Mouse (Mus musculus) cerebral cortex, adult 2 months (tissue): ENCODE measurements around the gene Npas3.

Source experiments
- WGBS: fragments of 180-500 bp; shearing (Covaris S2); methylation state at CpG from one replicate; pipeline ENCODE4 v1.1.7; 2018; 5-methylcytosine and 5-hydroxymethylcytosine counted together

The Npas3 gene

DNA sequence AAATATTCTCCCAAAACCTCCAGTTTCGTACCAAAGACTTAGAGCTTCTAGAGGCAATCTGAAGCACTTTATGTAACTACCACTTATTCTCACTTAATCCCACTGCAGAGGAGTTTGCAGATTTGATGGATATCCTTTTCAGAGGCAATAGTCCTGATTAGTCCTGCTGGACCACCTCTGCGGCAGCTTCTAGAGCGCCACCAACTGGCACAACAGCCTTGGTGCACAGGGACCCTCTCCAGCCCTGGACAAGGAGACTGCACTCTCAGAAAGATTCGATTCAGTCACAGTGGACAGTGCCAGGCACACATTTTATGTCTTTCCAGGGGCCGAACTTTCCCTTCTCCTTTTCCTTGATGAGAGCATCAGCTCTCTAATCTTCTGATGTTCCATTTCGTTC is 471.4 kb downstream of the Npas3 start:
- WGBS: 66% methylated on average over 6 of the region's 6 CpGs

DNA sequence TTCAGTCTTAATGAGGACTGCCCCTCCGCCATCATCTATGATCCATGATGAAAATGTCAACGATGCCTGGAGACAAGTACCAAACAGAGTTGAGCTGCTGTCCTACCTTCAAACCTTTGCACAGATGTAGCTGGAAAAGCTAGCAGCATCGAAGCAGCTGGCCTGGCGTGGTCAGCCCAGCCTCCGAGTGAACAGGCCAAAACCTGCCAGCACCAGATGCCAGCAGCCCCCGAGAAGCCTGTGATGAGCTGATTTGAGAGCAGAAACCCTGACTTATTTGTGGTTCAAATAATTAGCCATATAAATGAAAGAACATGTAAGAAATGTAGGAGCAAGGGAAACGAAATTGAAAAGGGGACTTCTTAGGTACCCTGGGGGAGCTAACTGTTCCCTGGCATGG is 473.7 kb downstream of the Npas3 start:
- 78% methylated on average over 7 of the region's 7 CpGs for WGBS

DNA sequence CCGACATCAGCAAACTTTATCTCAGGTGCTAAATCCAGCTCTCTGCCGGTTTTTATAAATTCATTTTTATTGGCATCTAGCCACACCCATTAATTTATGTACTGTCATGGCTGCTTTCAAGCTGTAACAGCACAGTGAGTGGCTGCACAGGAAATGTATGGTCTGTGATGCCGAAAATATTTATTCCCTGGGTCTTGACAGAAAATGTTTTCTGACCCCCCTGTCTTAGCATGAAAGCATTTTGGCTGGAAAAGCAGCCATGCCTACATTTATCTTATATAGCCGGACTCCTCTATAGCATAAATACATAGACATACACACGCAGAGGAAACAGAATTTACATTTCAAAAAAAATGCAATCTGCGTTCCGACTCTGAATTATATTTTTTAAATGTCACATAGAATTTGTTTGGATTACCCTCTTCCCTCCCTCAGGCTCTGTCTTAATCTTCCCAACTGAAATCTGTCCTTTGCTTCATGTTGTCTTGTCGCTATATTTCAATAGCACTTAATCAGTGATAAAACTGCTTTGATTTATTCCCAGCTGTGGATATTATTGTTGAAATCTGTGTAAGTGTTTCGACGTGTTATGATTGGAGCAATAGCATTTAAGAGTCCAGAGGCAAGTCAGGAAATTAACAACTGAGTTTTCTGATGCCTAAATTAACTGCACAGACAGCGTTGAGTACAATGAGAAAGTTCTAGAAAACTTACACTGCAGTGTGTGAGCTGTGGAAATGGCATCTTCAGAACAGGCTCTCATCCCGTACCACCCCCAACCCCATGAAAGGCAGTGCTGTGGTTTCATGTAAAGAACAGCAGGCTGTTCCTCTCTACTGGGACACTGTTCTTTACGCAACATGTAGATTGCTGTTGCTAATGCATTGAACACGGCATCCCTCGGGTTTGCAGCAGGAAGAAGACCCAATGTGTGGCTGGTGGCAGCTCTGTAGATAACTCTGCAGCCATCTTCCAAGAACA is 474.5 kb downstream of the Npas3 start:
- 89% methylated on average over 15 of the region's 15 CpGs for WGBS

DNA sequence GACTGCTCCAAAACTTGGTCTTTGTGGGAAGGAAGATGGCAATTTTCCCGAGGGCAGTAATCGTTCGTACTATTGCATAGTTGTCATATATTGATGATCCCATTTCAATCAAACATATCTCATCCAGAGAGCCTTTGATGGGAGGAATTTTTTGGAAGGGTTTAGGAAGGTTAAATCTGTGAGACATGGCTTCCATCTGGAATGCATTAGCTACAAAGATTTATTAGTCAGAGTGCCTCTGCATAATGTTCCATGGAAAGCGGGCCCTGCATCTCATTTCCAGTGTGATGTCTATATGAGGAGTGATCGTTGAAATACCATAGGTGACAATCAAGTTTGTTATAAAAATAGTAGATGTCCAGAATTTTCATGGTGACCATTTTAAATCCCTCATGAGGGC is 480.8 kb downstream of the Npas3 start:
- WGBS: 92% methylated on average over 5 of the region's 5 CpGs

DNA sequence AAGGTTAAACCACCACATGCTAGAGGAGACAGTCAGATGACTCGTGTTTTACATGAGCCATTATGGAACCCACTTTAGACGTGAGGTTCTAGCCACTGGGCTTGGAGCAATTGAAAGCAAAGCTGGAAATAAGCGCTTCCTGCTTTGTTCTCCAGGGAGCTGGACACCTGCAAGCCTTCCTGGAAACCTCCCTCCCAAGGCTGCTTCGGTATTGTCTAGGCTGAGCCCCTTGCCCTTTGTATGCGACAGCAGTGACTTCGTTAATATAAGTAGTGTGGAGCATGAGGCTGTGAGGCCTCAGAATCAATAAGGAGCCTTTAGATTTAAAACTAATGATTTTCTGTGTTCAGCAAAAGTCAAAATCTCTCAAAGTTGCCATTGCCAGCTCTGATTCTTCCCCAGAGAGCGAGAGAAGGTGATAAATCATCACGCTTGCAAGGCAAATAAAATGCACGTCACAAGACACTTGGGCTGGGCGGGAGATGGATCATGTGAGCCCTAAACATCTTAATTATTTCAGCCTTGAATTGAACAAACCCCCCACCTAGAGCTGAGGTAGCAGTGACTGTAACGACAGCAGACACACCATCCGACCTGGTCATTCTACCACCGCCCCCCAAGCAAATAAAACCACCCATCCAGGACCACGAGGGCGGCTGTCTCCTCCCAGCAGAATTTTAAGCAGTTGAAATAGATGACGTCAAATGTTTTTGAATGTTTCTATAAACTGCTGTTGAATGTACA is 490.2 kb downstream of the Npas3 start:
- 83% methylated on average over 16 of the region's 16 CpGs for WGBS

DNA sequence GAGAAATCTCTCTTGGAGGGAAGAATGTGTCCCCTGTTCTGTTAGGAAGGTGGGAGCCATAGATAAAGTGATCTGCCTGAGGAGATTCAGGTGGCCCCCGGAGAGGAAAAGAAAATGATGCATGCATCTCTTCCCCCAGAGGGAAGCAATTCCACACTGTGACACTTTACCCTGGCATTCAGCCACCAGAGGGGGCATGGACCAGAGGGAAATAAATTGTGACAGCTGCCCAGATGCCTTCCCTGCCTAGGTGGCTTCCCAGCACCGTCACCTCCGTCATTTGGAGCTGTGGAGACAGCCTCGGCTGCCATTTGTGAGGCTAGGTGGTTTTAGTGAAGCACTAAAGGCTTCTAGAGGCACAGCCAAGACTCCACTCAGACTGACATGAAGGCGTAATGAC is 498.2 kb downstream of the Npas3 start:
- 79% methylated on average over 5 of the region's 5 CpGs for WGBS

DNA sequence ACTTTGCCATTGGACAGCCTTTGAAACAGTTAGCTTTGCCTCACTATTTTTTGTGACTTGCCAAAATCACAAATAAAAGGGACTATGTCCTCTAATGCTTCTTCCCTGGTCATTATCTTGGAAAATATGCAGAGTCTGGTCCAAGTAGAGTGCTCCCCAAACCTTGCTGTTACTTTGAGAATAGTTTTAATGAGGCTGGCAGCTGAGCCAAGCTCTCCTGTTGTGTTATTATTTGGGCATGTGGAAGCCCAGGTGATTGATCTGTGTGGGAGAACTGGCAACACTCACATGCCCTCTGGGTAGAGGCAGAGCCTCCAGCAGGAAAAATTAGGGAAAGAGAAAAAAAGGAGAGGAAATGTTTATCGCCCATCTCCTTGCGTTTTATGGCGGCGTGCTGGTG is 500.9 kb downstream of the Npas3 start:
- WGBS: 74% methylated on average over 4 of the region's 4 CpGs

DNA sequence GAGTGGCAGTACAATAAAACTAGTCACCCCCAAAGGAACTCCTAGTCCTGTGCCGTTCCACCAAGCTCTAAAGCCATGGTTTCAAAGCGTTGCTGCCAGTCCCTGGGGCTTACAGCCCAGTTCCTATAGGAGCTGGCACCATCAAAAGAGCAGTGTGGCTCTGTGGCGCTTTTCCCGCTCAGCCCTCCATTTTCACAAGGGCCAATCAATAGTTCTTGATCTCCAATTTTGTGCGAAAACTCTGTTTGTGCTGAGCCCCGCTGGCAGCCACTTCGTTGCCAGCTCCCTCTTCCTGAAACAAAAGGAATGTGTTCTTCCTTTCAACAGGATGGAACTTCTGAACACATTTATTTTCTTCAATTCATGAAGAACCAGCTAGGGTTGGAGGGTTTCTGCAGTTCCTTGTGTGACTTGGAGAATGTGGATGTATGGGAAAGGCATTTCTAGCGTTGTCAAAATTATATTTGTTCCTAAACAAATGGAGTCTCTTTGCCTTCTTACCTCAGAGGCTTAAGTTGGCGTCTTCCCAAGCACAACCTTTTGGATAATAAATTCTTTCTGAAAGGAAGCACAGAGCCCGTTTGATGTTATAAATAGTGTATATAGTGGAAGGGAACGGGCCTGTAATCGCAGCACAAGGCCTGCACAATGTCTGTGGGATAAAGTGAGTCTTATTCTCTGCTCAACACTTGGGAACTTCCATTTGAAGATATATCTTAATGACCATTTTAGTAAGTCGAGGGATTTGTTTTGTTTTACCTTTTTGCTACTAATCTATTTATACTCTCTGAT is 504.0 kb downstream of the Npas3 start:
- WGBS: 57% methylated on average over 13 of the region's 13 CpGs

DNA sequence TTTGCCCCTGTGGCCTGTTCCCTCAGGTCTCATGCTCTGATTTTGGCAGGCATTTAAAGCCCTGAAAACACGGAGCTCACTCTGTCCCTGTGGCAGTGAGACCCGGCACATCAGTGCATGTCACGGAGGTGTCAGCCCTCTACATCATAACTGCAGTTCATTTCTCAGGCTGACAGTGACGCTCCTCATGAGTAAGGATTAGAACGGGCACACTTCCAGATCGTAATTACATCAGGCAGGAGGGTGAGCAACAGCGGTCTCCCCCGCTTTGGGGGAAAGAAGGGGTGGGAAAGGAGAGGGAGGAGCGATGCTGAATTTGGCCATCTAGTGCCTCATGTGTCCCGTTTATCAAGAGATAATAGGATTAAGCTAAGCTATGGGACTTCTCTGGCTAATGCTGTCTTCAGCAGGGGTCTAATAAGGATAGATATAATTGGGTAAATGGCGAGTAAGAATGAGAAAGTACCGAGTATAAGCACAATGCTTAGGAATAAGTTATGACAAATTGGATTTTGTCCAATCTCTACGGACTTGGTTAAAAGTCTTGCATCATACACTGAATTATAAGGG is 505.0 kb downstream of the Npas3 start:
- WGBS: 26% methylated on average over 13 of the region's 13 CpGs

DNA sequence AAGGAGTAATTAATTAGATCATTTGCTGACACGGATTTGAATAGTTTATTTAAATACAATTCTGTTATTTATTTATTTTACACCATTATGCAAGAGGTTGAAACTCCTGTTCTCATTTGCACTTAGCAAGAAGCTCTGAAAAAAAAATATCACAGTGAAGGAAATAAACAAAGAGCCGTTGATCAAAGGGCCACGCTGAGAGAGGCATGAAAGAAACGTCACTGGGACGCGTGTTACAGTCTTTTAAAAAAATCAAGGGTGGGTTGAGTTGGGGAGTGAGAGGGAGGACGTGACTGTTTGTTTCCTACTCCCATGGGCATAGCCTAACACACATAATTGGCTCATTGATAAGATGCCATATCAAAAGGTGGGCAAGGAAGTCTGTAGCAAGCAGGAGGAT is 505.8 kb downstream of the Npas3 start:
- WGBS: 42% methylated on average over 7 of the region's 7 CpGs

DNA sequence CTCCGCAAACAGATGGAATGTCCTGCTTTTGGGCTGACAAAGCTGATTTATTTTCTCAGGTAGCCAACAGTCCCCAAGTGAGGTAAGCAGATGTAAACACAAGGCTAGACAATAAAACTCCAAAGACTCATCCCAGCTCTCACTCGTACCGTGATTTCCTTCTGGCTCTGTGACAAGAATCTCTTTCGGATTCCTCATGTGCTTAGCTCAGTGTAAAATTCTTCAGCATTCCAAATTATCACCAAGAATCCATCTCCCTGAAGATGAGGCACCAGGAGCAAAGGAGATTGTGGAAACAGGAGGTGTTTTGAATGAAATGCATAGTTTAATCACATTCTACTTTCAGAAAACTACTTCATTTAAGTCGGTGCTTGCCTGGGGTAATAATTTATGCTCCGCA is 509.2 kb downstream of the Npas3 start:
- 60% methylated on average over 6 of the region's 6 CpGs for WGBS

DNA sequence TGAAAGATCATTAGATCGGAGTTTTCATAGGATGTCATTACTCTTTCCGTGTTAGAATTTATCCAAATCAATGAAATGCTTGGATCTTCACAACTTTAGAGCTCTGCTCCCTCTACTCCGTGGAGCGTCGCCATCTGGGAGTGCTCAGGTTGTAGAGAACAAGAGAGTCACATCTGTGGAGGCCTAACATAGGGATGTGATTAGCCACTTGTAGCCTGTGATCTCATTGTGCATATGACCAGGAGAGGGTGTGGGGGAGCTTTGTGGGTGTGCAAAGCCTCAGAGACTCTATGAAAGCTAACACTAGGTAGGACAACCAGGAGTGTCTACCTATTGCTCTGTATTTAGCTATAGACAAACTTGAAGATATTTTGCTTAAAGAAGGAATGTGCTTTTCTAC is 509.9 kb downstream of the Npas3 start:
- 87% methylated on average over 5 of the region's 5 CpGs for WGBS

DNA sequence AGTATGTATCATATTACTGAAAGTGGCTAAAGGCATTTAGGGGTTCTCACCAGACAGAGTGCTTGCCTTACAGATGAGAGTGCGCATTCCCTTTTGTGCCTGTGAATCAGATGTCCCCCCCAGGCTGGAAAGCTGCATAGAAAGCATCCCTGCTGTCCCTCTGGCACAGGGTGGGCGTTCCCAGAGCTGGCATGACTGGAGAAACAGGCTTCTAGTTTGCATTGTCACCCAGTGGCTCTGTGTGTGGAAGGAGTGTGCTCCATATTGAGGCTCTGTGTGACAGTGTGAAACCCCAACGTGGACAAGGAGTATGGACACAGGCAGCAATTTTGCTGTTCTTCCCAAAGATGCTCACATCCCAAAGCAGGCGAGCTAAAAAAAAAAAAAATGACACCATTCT is 515.7 kb downstream of the Npas3 start:
- 68% methylated on average over 4 of the region's 4 CpGs for WGBS

DNA sequence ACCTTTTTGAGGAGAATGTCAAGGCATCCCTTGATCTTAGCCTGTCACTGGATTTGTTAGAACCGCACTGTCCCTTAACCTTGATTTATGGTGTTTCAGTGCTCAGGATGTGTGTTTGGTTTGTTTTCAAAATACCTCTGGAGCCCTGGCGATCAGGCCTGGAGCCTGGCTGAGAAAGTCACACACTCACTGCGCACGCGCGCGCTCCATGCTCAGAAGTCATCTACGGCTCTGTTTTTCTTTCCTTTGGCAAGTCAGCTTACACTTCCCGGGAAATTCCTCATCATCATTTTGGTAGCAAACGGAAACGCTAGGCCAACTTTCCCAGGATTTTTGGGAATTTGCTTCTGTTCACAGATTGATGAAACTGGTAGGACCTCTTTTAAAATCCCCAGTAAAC is 519.9 kb downstream of the Npas3 start:
- 80% methylated on average over 11 of the region's 11 CpGs for WGBS

DNA sequence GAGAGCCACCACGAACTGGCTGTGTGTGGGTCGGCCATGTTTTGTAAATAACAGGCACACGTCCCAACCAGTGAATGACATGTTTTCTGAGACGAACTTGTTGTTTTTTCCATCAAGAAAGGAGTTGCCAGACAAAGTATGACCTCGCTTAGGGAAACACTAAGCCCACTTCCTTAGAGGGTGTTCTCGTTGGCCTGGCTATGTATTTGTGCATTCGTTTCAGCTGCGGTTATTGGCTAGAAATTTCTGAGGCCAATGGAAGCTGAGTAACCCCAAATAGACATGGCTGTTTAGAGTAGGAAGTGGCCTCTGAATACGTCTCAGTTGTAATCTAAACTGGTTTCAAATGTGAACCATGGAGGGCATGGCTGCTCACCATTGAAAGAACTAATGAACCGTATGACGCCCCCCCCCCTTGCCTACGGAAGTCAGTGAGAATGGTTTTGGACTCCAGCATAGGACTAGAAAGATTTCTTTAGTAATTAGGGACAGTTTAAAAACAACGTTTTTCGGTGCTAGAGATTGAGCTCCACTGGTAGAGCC is 523.0 kb downstream of the Npas3 start:
- WGBS: 57% methylated on average over 14 of the region's 14 CpGs

DNA sequence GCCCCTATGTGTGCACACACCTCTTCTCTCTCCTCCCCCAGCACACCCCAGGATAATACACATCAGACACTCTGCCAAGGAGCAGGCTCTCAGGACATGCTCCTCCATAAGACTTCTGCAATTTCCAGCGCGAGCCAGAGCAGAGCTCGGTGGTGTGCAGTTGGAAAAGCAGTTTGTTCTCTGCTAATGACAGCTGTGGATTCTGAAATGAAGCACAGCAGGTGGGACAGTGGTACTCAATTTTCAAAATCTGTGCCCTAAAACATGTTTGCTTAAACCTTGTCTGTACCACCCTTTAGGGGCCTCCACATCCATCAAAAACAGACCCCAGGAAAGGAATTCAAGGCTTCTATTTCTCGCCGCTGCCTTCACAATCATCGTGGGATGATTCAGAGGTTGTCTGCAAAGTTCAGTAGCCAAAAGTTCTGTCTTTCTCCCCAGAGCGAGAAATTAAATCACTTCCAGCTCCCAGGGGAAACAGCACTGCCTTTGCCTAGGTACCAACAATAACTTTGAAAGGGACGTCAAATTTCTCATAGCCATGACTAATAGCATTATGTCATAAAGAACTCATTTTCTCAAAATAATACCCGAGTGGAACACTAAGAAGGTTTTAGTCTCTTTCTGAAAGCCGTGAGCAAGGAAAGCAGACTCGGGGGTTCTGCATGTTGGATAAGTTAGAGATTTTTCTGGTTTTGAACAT is 533.5 kb downstream of the Npas3 start:
- 56% methylated on average over 11 of the region's 11 CpGs for WGBS

DNA sequence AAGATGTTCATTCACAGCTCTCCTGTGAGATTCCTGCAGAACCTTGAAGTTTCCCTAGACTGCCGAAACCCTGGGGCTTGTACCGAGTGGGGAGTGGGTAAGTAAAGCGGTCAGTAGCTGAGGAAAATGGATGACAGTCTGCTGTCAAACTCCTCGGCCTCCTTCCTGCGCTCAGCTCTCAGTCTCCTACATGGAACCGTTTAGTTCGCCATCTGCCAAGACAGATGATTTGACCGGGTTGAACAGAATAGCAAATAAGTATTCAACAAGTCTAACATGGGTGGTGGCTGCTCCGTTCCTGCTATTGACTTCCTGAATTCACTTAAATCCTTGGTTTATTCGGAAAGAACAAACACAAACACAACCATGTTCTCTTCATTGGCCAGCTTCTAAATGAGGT is 541.0 kb downstream of the Npas3 start:
- WGBS: 72% methylated on average over 10 of the region's 10 CpGs

DNA sequence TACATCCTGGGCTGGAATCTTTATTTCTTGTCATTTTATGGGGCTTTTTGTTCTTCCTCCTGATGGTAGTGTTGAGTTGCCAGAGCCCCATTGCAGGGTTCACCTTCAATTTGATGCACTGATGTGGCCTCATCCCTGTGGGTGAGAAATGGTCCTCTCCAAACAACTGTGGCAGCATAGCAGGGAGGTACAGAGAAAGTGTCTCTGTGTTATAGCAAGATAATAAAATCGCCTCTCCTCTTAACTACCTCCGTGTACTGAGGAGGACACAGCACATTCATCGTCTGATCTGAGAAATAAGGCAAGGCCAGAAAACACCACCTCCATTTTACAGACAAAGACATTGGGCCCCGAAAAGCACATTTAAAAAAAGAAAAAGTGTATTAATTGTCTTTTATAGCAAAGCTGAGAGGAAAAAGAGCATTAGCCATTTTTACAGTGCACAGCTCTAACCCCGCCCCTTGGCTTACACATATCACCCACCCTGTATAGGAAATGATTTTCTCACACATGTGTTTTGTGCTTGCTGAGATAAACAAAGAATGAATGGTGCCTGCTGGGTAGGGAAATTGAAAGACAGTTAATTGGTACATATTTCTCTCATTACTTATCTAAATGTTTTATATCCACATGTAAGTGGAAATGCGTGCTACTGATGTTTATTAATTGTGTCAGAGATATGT is 546.4 kb downstream of the Npas3 start:
- WGBS: 96% methylated on average over 6 of the region's 6 CpGs

DNA sequence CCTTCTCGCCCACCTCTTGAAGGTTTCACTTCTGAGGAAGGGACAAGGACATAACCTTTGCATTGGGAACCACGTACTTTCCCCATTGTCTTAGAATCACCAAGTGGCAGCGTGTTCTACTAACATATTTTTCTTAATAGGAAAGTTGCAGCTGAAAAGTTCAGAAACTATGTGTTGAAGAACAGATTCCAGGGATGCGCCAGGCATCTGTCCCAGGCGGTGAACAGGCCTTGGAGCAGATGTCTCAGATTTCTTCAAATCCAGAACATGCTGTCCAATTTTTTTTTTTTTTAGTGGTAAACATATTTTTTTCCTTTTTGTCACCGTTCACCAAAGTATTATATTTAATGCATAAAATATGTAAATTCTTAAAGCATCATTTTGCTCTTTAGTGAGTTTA is 553.4 kb downstream of the Npas3 start:
- WGBS: 81% methylated on average over 6 of the region's 6 CpGs

DNA sequence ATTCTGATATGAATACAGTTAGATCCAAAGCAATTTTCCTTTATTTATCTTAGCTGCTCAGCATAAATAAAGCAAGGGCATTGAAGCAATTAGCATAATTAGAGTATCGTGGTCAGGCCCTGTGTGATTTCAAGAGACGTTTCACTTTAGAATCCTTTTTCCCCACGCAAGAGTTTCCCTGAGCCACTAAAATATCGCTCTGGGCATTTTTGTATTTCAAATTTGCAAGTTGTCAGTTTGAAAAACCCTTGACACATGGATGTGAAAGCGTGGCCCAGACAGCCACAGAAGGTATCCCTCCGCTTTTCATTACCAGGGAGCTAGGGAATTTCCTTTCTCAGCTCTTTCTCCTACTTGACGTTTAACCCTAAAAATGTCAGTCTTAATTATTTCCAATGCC is 553.9 kb downstream of the Npas3 start:
- WGBS: 62% methylated on average over 7 of the region's 7 CpGs
